Mouse (Mus musculus) gonadal fat pad, adult 2 months (tissue): Measurements from ENCODE around the gene Bsg. TPM values are rescaled to one million over a fixed set of nuclear protein-coding genes. Genes with fewer than 3 reads are reported as not detected.

Source experiments
- polyA plus RNA-seq: library from polyadenylated mRNA; depleted of rRNA; stranded (reverse); fragments of >200 nt; gene quantifications from 2 replicates; pipeline ENCODE4 v1.2.3, GENCODE M21; 2012; rRNA removed

Bsg gene
- polyA plus RNA-seq, 1 experiment = 595 TPM

Other genes with a start within 250 kb of the Bsg start
- gene Vmn2r83, start 235.8 kb upstream of the Bsg start, polyA plus RNA-seq = not detected in 2 replicates
- 38.2 and 43.0 TPM in 2 replicates for gene Plpp2, start 170.7 kb upstream of the Bsg start, polyA plus RNA-seq
- gene Mier2, start 149.3 kb upstream of the Bsg start, polyA plus RNA-seq = 48.4 and 58.7 TPM in 2 replicates
- 1.3 and 2.1 TPM in 2 replicates for gene Theg, start 117.2 kb upstream of the Bsg start, polyA plus RNA-seq
- 0.16 and 0.23 TPM in 2 replicates for gene C2cd4c, start 90.5 kb upstream of the Bsg start, polyA plus RNA-seq
- gene Shc2, start 66.6 kb upstream of the Bsg start, polyA plus RNA-seq = 4.1 and 5.2 TPM in 2 replicates
- not detected in 2 replicates for gene Odf3l2, start 58.8 kb upstream of the Bsg start, polyA plus RNA-seq
- 0.32 and 0.35 TPM in 2 replicates for gene Madcam1, start 39.9 kb upstream of the Bsg start, polyA plus RNA-seq
- gene Tpgs1, start 35.1 kb upstream of the Bsg start, polyA plus RNA-seq = 52.4 and 53.2 TPM in 2 replicates
- gene Cdc34, start 22.3 kb upstream of the Bsg start, polyA plus RNA-seq = 125 and 180 TPM in 2 replicates
- gene Gzmm, start 15.5 kb upstream of the Bsg start, polyA plus RNA-seq = 0.24 and 0.42 TPM in 2 replicates
- gene Hcn2, start 12.1 kb downstream of the Bsg start, polyA plus RNA-seq = 1.6 and 1.8 TPM in 2 replicates
- gene Polrmt, start 42.1 kb downstream of the Bsg start, polyA plus RNA-seq = 39.4 and 48.1 TPM in 2 replicates
- gene Fgf22, start 50.6 kb downstream of the Bsg start, polyA plus RNA-seq = not detected in 2 replicates
- gene Rnf126, start 62.5 kb downstream of the Bsg start, polyA plus RNA-seq = 80.0 and 102 TPM in 2 replicates
- 41.0 and 43.3 TPM in 2 replicates for gene Fstl3, start 72.8 kb downstream of the Bsg start, polyA plus RNA-seq
- 0.13 and 0.23 TPM in 2 replicates for gene Prss57, start 86.5 kb downstream of the Bsg start, polyA plus RNA-seq
- gene Palm, start 89.1 kb downstream of the Bsg start, polyA plus RNA-seq = 49.8 and 51.9 TPM in 2 replicates
- gene Misp, start 116.5 kb downstream of the Bsg start, polyA plus RNA-seq = 0.59 and 0.86 TPM in 2 replicates
- 207 and 326 TPM in 2 replicates for gene Ptbp1, start 149.9 kb downstream of the Bsg start, polyA plus RNA-seq
- 6.6 and 7.0 TPM in 2 replicates for gene Prtn3, start 170.0 kb downstream of the Bsg start, polyA plus RNA-seq
- gene Plppr3, start 170.1 kb downstream of the Bsg start, polyA plus RNA-seq = 10.3 and 11.5 TPM in 2 replicates
- gene Elane, start 181.8 kb downstream of the Bsg start, polyA plus RNA-seq = 0.56 and 0.74 TPM in 2 replicates
- 6,877 and 11,546 TPM in 2 replicates for gene Cfd, start 186.4 kb downstream of the Bsg start, polyA plus RNA-seq
- gene Med16, start 204.4 kb downstream of the Bsg start, polyA plus RNA-seq = 66.8 and 67.5 TPM in 2 replicates
- gene Gm26602, start 206.4 kb downstream of the Bsg start, polyA plus RNA-seq = not detected in 2 replicates
- gene Kiss1r, start 212.5 kb downstream of the Bsg start, polyA plus RNA-seq = 7.9 and 8.3 TPM in 2 replicates
- gene R3hdm4, start 216.7 kb downstream of the Bsg start, polyA plus RNA-seq = 106 and 120 TPM in 2 replicates
- 3.2 and 3.7 TPM in 2 replicates for gene Arid3a, start 222.6 kb downstream of the Bsg start, polyA plus RNA-seq